Mouse (Mus musculus): ENCODE data around the gene Mrgpre. TPM values are rescaled to one million over a fixed set of nuclear protein-coding genes. Genes with fewer than 3 reads are reported as not detected.

Gene Mrgpre
- total RNA-seq, 2 experiments from 2014 or later: 0.38 TPM; not detected in 1

DNA sequence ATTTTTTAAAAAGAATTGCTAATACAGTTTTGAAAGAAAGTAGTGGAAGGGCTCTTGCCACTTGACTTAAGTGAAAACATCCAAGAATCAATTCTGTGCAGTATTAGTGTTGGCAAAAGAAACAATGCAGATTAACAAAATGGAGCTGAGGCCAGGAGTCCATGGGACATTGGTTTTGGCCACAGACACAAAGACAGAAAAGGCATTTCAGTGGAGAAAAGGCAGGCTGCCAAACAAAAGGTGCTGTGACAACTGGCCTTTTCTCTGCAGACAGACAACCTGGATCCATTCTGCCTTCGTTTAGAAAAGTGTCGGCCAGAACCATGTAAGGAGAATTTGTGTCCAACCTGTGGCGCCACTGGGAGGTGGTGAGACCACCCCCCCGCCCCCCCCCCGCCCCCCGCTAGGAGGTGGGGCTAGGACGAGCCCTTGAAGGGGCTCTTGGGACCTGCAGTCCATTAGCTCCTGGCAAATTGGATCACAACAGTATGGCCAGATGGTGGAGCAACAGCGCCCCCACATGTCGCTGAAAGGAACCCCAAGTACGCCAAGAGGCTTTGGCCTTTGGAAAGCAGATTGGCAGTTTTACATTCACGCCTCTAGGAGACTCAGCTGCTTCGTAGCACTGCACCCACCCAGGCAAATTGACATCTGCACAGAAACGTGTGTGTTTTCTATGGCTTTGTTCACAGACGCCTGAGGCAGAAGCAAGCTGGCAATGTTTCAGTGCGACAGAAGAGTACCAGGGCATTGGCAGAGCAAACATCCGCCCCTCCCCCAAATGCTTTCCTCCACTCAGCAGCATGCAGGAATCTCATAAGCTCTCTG lies 36.0 kb downstream of the Mrgpre start:
- ATAC-seq (replicated peaks; ENCODE audit: low FRiP score, poor library complexity, severe bottlenecking): no peak

DNA sequence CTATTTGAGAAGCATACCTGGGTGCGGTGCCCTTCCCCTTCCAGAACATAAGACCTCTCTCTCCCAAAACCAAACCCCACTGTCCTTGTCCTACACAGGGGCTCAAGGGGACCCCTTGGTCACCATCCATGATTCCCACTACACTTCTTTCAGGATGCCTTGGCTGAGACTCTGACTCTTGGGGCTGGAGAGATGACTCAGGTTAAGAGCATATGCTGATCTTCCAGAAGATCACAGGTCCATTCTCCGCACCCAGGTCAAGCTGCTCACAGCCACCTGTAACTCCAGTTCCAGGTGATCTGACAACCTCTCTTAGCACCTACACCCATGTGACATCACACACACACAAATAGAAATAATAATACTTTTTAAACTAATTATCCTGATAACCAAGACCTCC lies 43.6 kb downstream of the Mrgpre start:
- no peak for ATAC-seq (replicated peaks; ENCODE audit: low FRiP score, poor library complexity, severe bottlenecking)

DNA sequence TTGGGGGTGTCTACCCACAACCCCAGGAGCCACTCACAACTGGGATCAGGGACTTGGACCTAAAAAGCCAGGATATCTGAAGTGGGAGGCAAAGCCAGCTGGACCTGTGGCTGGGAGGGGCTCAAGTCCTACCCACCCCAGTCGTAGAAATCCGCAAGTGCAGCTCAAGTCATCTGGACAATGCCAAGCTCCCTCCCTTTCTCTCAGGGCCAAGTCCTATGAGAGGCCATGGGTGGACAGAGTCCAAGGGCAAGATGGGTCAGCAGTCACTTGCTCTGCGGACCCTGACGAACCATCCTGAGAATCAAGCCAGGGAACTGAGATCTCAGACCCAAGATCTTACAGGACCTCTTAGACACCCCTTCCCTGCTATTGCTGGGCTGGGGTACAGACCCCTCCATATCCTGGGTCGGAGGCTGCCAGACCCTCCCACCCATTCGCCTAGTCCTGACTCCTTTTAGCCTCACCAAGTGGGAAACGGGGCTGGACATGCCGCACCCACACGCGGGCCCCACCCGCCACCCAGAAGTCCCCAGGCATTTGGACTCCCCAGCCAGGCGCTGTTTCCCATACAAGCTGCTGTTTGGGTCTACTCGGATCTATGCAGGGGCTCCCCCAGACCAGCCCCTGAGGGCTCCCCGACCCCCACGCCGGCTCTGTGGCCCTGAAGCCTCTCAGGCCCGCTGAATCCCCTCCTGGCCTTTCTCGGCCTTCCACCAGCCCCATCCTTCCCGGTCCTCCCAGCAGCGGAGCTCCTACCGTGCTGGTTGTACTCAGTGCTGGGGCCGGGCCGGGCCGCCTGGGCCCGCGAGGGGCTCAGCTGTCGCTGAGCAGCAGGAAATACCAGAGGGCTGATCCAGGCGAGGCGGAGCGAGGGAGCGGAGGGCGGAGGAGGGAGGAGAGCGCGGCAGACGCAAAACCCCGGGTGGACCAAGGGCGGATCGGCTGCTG lies 44.5 kb downstream of the Mrgpre start:
- ATAC-seq (replicated peaks; ENCODE audit: low FRiP score, poor library complexity, severe bottlenecking): no peak

DNA sequence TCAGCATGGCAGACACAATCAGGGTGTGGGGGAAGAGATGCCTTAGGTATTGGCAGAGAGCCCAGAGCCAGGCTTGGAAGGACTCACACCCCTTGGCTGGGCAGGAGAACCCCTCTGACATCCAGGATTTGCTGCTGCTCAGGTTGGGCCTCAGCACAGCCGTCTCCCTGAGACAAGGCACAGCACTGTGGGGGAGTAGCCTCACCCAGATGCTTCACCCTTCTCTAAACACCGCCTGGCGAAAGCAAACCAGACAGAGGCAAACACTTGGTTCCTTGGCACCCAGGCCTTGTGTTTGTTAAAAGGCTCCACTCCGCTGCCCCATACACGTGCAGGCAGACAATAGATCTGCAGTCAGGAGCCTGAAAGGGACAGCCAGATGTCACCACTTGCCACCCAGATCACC lies 45.7 kb downstream of the Mrgpre start:
- ATAC-seq (replicated peaks; ENCODE audit: low FRiP score, poor library complexity, severe bottlenecking): no peak

DNA sequence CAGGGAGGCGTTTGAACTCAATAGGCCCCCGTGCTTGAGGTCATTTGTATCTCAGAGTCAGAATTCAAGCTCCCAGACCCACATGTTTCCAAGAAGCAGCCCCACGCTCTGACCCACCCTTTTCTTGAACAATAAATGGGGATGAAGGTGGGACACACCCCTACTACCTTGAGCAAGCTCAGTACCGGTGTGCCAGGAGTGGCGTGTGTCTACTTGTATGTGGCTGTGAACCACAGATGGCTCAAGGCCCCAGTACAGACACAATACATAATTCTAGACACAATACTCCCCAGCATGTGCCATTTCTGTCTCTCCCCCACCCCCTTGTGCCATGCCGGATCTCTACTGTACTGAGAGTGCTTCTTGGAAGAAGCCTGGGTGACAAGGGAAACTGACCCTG lies 46.1 kb downstream of the Mrgpre start:
- ATAC-seq (replicated peaks; ENCODE audit: low FRiP score, poor library complexity, severe bottlenecking): no peak

DNA sequence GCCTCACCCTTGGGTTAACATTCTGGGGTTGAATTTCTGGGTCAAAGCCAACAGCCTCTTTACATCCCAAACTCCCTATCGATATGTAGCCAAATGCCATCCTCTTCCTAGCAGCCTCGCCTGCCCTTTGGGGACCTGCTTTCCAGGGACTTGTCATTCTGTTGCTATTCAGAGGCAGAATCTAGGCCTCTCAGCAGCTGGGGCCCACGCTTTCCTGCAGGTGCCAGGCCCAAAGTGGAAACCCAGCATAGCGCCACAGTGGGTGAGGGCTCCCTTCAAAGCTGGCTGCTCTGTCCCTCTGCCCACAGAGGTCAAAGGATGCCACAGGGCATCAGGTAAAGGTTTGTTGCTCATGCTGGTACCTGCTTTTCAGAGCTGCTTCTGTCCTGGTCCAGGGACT lies 50.6 kb downstream of the Mrgpre start:
- ATAC-seq (replicated peaks; ENCODE audit: low FRiP score, poor library complexity, severe bottlenecking): no peak

DNA sequence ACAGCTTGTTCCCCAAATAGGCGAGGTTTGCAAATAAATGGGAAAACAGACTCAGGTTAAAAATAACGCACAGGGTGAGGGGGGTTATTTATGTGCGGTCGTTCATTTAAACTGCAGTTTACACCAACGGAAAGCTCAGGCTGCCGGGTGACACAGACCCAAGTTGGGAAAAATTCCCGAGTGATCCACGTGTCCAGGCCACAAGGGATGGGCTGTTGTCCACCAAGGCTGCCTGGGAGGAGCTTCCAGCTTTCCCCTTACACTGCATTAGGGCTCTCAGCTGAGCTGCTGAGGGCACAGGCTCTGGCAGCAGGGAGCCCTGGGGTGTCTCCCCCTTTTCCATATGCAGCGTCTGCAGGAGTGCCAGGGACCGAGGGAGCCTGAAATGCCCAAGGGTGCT lies 54.4 kb downstream of the Mrgpre start:
- ATAC-seq (replicated peaks; ENCODE audit: low FRiP score, poor library complexity, severe bottlenecking): no peak

Other genes starting within 250 kb of the Mrgpre start
- gene Nap1l4, start 235.4 kb downstream of the Mrgpre start, total RNA-seq (2015; ENCODE audit: low replicate concordance): 114 and 120 TPM in 2 replicates
- 158 and 165 TPM in 2 replicates for gene Nap1l4, start 235.4 kb downstream of the Mrgpre start, total RNA-seq (2017; ENCODE audit: low replicate concordance)
- gene Cars, start 184.4 kb downstream of the Mrgpre start, total RNA-seq (2015; ENCODE audit: low replicate concordance): 139 and 184 TPM in 2 replicates
- gene Cars, start 184.4 kb downstream of the Mrgpre start, total RNA-seq (2017; ENCODE audit: low replicate concordance): 212 and 322 TPM in 2 replicates
- 5.0 and 5.9 TPM in 2 replicates for gene Tnfrsf26, start 155.8 kb downstream of the Mrgpre start, total RNA-seq (2015; ENCODE audit: low replicate concordance)
- gene Tnfrsf26, start 155.8 kb downstream of the Mrgpre start, total RNA-seq (2017; ENCODE audit: low replicate concordance): 0.51 and 1.7 TPM in 2 replicates
- 1.7 and 16.6 TPM in 2 replicates for gene Tnfrsf22, start 134.8 kb downstream of the Mrgpre start, total RNA-seq (2015; ENCODE audit: low replicate concordance)
- not detected in 2 replicates for gene Tnfrsf22, start 134.8 kb downstream of the Mrgpre start, total RNA-seq (2017; ENCODE audit: low replicate concordance)
- 2.5 TPM in 1 of 2 replicates, not detected in the other for gene Tnfrsf23, start 98.6 kb downstream of the Mrgpre start, total RNA-seq (2015; ENCODE audit: low replicate concordance)
- gene Tnfrsf23, start 98.6 kb downstream of the Mrgpre start, total RNA-seq (2017; ENCODE audit: low replicate concordance): 0.30 TPM in 1 of 2 replicates, not detected in the other
- 2.1 TPM in 1 of 2 replicates, not detected in the other for gene Osbpl5, start 27.5 kb downstream of the Mrgpre start, total RNA-seq (2015; ENCODE audit: low replicate concordance)
- gene Osbpl5, start 27.5 kb downstream of the Mrgpre start, total RNA-seq (2017; ENCODE audit: low replicate concordance): 0.68 and 2.1 TPM in 2 replicates
- gene Mrgprg, start 17.5 kb downstream of the Mrgpre start, total RNA-seq (2015; ENCODE audit: low replicate concordance): not detected in 2 replicates
- gene Mrgprg, start 17.5 kb downstream of the Mrgpre start, total RNA-seq (2017; ENCODE audit: low replicate concordance): not detected in 2 replicates
- 1.8 TPM in 1 of 2 replicates, not detected in the other for gene Nadsyn1, start 38.3 kb upstream of the Mrgpre start, total RNA-seq (2015; ENCODE audit: low replicate concordance)
- gene Nadsyn1, start 38.3 kb upstream of the Mrgpre start, total RNA-seq (2017; ENCODE audit: low replicate concordance): 6.6 and 11.2 TPM in 2 replicates
- 7.9 and 12.2 TPM in 2 replicates for gene Dhcr7, start 38.6 kb upstream of the Mrgpre start, total RNA-seq (2015; ENCODE audit: low replicate concordance)
- 1.0 and 1.8 TPM in 2 replicates for gene Dhcr7, start 38.6 kb upstream of the Mrgpre start, total RNA-seq (2017; ENCODE audit: low replicate concordance)
- gene Gm498, start 82.3 kb upstream of the Mrgpre start, total RNA-seq (2015; ENCODE audit: low replicate concordance): not detected in 2 replicates
- not detected in 2 replicates for gene Gm498, start 82.3 kb upstream of the Mrgpre start, total RNA-seq (2017; ENCODE audit: low replicate concordance)
- gene Shank2, start 217.4 kb upstream of the Mrgpre start, total RNA-seq (2015; ENCODE audit: low replicate concordance): 1.3 TPM in 1 of 2 replicates, not detected in the other
- gene Shank2, start 217.4 kb upstream of the Mrgpre start, total RNA-seq (2017; ENCODE audit: low replicate concordance): 0.26 TPM in 1 of 2 replicates, not detected in the other